Mouse (Mus musculus): ENCODE results near the gene Doxl2. TPM values are rescaled to one million over a fixed set of nuclear protein-coding genes. Genes with fewer than 3 reads are reported as not detected.

Doxl2 gene
- polyA plus RNA-seq, 1 experiment from 2014 or later, result not detected

Other genes starting within 250 kb of the Doxl2 start
- gene Gimap1, start 235.9 kb upstream of the Doxl2 start, polyA plus RNA-seq (2014; fragmentation: Nextera tagmentation; extraction: Ambion mirVana), result 2.8 and 5.2 TPM in 2 replicates
- gene Gimap5, start 228.8 kb upstream of the Doxl2 start, polyA plus RNA-seq (2014; fragmentation: Nextera tagmentation; extraction: Ambion mirVana), result 0.71 and 0.78 TPM in 2 replicates
- gene Gimap3, start 204.1 kb upstream of the Doxl2 start, polyA plus RNA-seq (2014; fragmentation: Nextera tagmentation; extraction: Ambion mirVana), result not detected in 2 replicates
- gene Tmem176a, start 134.0 kb upstream of the Doxl2 start, polyA plus RNA-seq (2014; fragmentation: Nextera tagmentation; extraction: Ambion mirVana), result 11.1 and 17.2 TPM in 2 replicates
- gene Tmem176b, start 133.5 kb upstream of the Doxl2 start, polyA plus RNA-seq (2014; fragmentation: Nextera tagmentation; extraction: Ambion mirVana), result 89.8 and 96.7 TPM in 2 replicates
- gene Aoc1, start 102.1 kb upstream of the Doxl2 start, polyA plus RNA-seq (2014; fragmentation: Nextera tagmentation; extraction: Ambion mirVana), result not detected in 2 replicates
- gene 1600015I10Rik, start 45.1 kb upstream of the Doxl2 start, polyA plus RNA-seq (2014; fragmentation: Nextera tagmentation; extraction: Ambion mirVana), result not detected in 2 replicates
- gene Svs1, start 11.9 kb downstream of the Doxl2 start, polyA plus RNA-seq (2014; fragmentation: Nextera tagmentation; extraction: Ambion mirVana), result not detected in 2 replicates
- 0.09 and 1.2 TPM in 2 replicates for gene Gpnmb, start 61.6 kb downstream of the Doxl2 start, polyA plus RNA-seq (2014; fragmentation: Nextera tagmentation; extraction: Ambion mirVana)
- 62.7 and 78.8 TPM in 2 replicates for gene Malsu1, start 98.8 kb downstream of the Doxl2 start, polyA plus RNA-seq (2014; fragmentation: Nextera tagmentation; extraction: Ambion mirVana)
- 24.7 and 39.2 TPM in 2 replicates for gene Igf2bp3, start 240.0 kb downstream of the Doxl2 start, polyA plus RNA-seq (2014; fragmentation: Nextera tagmentation; extraction: Ambion mirVana)

All from midbrain, embryonic 14.5 days (tissue).